Mouse (Mus musculus): Measurements from ENCODE around the gene Mrpl21. TPM values are rescaled to one million over a fixed set of nuclear protein-coding genes. Genes with fewer than 3 reads are reported as not detected.

Gene Mrpl21
- total and polyA plus RNA-seq, 2 experiments = 41.1 to 46.8 TPM

DNA sequence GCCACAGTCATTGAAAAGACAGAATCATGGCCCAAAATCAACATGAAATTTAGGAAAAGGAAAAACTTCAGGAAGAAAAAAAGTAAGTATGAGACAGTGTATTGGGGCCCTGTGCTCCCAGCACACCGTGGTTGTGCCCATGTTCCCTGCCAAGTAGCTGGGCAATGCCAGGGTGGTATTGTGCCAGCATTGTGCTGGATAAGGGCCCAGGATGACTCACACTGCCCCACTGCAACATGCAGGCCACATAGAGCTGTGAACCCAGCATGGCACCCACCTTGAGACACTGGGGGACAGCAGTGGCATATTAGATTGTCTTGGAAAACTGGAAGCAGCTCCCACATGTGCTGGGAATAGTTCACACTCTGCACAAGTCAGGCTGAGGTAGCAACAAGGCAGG lies 6.3 kb downstream of the Mrpl21 start:
- TF ChIP-seq CTCF (IDR thresholded peaks at IDR 0.05; ENCODE audit: low read depth, low read length) (no peak), POLR2A (IDR thresholded peaks at IDR 0.05; ENCODE audit: extremely low read depth, insufficient read depth, low read length) (no peak)
- Histone ChIP-seq H3K27ac (replicated peaks; ENCODE audit: insufficient read depth, low read depth, low read length) (no peak overlapping the region), H3K9ac (ENCODE audit: low read depth, low read length) (no peak overlapping the region), H3K4me1 (ENCODE audit: control insufficient read depth, insufficient read depth, low read length) (peaks cover 4% of the 10 kb centered on the region; the same call in 1 of the 2 replicates), H3K79me2 (ENCODE audit: control insufficient read depth, insufficient read depth, low read length) (no peaks in the 10 kb centered on the region), H3K27me3 (ENCODE audit: control insufficient read depth, insufficient read depth, low read length) (no peaks in the 10 kb centered on the region), H3K4me3 (ENCODE audit: insufficient read depth, low read depth, low read length) (no peak overlapping the region), H3K36me3 (ENCODE audit: control insufficient read depth, insufficient read depth, low read length) (peaks cover 3% of the 10 kb centered on the region; the same call in 1 of the 2 replicates)
- peak; percentile 66 for DNase-seq (ENCODE audit: extremely low read depth, low read depth, low spot score)
- WGBS = 23% methylated on average over 1 of the region's 1 CpGs

DNA sequence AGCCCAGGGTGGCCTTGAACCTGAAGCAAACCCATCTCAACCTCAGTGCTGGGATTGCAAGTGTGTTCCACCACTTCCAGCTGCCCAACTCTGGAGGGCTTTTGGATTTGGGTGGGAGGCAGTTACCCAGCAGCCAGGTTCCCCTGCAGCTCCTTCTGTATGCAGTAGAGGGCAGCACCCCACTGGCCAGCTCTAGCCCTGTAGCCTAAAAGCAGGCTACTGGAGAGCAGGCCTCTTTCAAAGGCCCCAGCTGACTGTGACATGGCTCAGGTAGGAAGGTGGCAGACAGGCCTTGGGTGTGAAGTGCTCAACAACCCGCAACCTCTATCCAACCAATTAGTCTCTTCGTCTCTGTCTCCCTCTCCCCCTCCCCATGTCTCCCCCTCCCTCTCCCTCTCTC lies 9.3 kb downstream of the Mrpl21 start:
- Histone ChIP-seq H3K9ac (ENCODE audit: low read depth, low read length) (no peak overlapping the region), H3K27me3 (ENCODE audit: control insufficient read depth, insufficient read depth, low read length) (no peaks in the 10 kb centered on the region), H3K79me2 (ENCODE audit: control insufficient read depth, insufficient read depth, low read length) (no peaks in the 10 kb centered on the region), H3K4me3 (ENCODE audit: insufficient read depth, low read depth, low read length) (no peak overlapping the region), H3K27ac (replicated peaks; ENCODE audit: insufficient read depth, low read depth, low read length) (no peak overlapping the region), H3K4me1 (ENCODE audit: control insufficient read depth, insufficient read depth, low read length) (peaks cover 4% of the 10 kb centered on the region; the same call in 1 of the 2 replicates), H3K36me3 (ENCODE audit: control insufficient read depth, insufficient read depth, low read length) (peaks cover 3% of the 10 kb centered on the region; the same call in 1 of the 2 replicates)
- TF ChIP-seq POLR2A (IDR thresholded peaks at IDR 0.05; ENCODE audit: extremely low read depth, insufficient read depth, low read length) (no peak), CTCF (IDR thresholded peaks at IDR 0.05; ENCODE audit: low read depth, low read length) (peak; percentile 96)
- WGBS = 67% methylated on average over 2 of the region's 2 CpGs
- peak; percentile 49 for DNase-seq (ENCODE audit: extremely low read depth, low read depth, low spot score)

DNA sequence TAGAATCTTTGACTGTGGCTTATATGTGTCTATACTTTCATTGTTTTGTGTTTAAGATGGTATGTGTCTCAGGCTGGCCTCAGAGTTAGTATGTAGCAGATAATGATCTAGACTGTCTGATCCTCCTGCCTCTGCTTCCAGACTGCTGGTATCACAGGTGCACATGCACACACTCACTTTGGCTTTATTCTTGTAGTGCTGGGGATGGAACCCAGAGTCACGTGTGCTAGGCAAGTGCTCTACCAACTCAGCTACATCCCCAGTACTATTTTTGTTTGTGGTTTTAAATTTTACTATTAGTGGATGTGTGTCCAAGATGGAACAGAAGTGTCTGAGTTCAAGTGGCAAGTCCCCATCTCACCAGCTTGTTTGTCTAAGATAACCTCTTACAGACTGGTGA lies 10.3 kb downstream of the Mrpl21 start:
- no peak for DNase-seq (ENCODE audit: extremely low read depth, low read depth, low spot score)
- H3K27ac ChIP-seq (replicated peaks; ENCODE audit: insufficient read depth, low read depth, low read length) = no peak overlapping the region
- no peak overlapping the region for H3K9ac ChIP-seq (ENCODE audit: low read depth, low read length)
- TF ChIP-seq CTCF (IDR thresholded peaks at IDR 0.05; ENCODE audit: low read depth, low read length) = no peak
- TF ChIP-seq POLR2A (IDR thresholded peaks at IDR 0.05; ENCODE audit: extremely low read depth, insufficient read depth, low read length) = no peak
- peaks cover 4% of the 10 kb centered on the region; the same call in 1 of the 2 replicates for H3K4me1 ChIP-seq (ENCODE audit: control insufficient read depth, insufficient read depth, low read length)
- no peak overlapping the region for H3K4me3 ChIP-seq (ENCODE audit: insufficient read depth, low read depth, low read length)
- H3K36me3 ChIP-seq (ENCODE audit: control insufficient read depth, insufficient read depth, low read length) = peaks cover 3% of the 10 kb centered on the region; the same call in 1 of the 2 replicates
- H3K27me3 ChIP-seq (ENCODE audit: control insufficient read depth, insufficient read depth, low read length) = no peaks in the 10 kb centered on the region
- WGBS = 30% methylated on average over 1 of the region's 1 CpGs
- no peaks in the 10 kb centered on the region for H3K79me2 ChIP-seq (ENCODE audit: control insufficient read depth, insufficient read depth, low read length)

DNA sequence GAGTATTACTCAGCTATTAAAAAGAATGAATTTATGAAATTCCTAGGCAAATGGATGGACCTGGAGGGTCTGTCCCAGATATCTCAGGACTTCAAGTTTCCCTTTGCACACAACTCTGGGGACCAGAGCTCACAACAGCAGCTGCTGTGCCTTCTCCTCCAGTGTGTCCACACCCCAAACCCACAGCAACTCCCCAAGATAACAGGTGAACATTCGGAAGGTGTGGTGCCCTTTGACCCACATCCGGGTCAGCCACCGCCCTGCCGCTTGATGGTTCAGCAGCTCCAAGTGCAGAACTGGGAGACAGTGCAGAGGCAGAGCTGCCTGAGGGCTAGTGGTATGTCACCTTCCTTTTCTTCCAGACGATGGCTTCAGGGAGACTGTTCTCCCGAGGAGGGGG lies 12.5 kb downstream of the Mrpl21 start:
- Histone ChIP-seq H3K4me1 (ENCODE audit: control insufficient read depth, insufficient read depth, low read length) (peaks cover 4% of the 10 kb centered on the region; the same call in 1 of the 2 replicates), H3K79me2 (ENCODE audit: control insufficient read depth, insufficient read depth, low read length) (no peaks in the 10 kb centered on the region), H3K9ac (ENCODE audit: low read depth, low read length) (no peak overlapping the region), H3K36me3 (ENCODE audit: control insufficient read depth, insufficient read depth, low read length) (no peaks in the 10 kb centered on the region), H3K27me3 (ENCODE audit: control insufficient read depth, insufficient read depth, low read length) (no peaks in the 10 kb centered on the region), H3K4me3 (ENCODE audit: insufficient read depth, low read depth, low read length) (no peak overlapping the region), H3K27ac (replicated peaks; ENCODE audit: insufficient read depth, low read depth, low read length) (no peak overlapping the region)
- no peak for DNase-seq (ENCODE audit: extremely low read depth, low read depth, low spot score)
- WGBS = 81% methylated on average over 6 of the region's 6 CpGs
- TF ChIP-seq CTCF (IDR thresholded peaks at IDR 0.05; ENCODE audit: low read depth, low read length) (no peak), POLR2A (IDR thresholded peaks at IDR 0.05; ENCODE audit: extremely low read depth, insufficient read depth, low read length) (no peak)

DNA sequence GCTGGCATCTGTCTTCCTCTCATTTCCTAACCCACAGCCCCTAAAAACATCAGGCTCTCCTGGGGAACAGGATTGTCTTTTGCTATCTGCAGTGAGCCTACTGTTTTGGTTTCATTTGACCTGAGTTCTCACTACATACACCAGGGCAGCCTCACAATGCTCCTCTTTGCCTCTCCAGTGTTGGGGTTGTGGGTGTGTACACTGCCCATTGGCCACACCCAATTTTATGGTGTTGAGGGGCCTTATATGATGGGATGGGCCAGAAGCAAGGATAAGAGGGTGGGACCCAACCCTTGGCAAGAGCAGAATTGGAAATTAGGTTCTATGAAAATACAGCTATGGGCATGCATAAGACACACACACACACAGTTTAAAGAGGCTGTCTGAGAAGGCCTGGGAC lies 14.3 kb downstream of the Mrpl21 start:
- Histone ChIP-seq H3K4me3 (ENCODE audit: insufficient read depth, low read depth, low read length) (no peak overlapping the region), H3K79me2 (ENCODE audit: control insufficient read depth, insufficient read depth, low read length) (no peaks in the 10 kb centered on the region), H3K36me3 (ENCODE audit: control insufficient read depth, insufficient read depth, low read length) (no peaks in the 10 kb centered on the region), H3K9ac (ENCODE audit: low read depth, low read length) (no peak overlapping the region), H3K27ac (replicated peaks; ENCODE audit: insufficient read depth, low read depth, low read length) (no peak overlapping the region), H3K4me1 (ENCODE audit: control insufficient read depth, insufficient read depth, low read length) (peaks cover 4% of the 10 kb centered on the region; the same call in 1 of the 2 replicates), H3K27me3 (ENCODE audit: control insufficient read depth, insufficient read depth, low read length) (no peaks in the 10 kb centered on the region)
- TF ChIP-seq CTCF (IDR thresholded peaks at IDR 0.05; ENCODE audit: low read depth, low read length) (no peak), POLR2A (IDR thresholded peaks at IDR 0.05; ENCODE audit: extremely low read depth, insufficient read depth, low read length) (no peak)
- no peak for DNase-seq (ENCODE audit: extremely low read depth, low read depth, low spot score)

DNA sequence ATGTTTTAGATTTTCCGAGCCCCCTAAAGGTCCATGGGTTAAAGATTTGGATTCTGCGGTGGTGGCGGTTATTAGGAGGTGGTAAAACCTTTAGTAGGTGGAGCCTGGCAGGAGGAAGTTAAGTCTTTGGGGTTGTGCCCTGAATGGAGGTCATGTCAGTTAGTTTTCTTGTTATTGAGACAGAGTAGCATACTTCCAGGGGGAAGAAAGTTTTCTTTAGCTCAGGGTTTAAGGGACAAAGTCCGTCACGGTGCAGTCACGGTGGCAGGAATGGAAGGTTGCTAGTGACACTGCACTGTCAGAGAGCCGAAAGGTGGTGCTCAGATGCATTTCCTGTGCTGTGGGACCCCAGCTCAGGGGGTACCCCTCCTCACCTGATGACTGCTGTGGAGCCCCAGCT lies 15.1 kb downstream of the Mrpl21 start:
- Histone ChIP-seq H3K36me3 (ENCODE audit: control insufficient read depth, insufficient read depth, low read length) (no peaks in the 10 kb centered on the region), H3K79me2 (ENCODE audit: control insufficient read depth, insufficient read depth, low read length) (no peaks in the 10 kb centered on the region), H3K9ac (ENCODE audit: low read depth, low read length) (no peak overlapping the region), H3K4me1 (ENCODE audit: control insufficient read depth, insufficient read depth, low read length) (peaks cover 4% of the 10 kb centered on the region; the same call in 1 of the 2 replicates), H3K27me3 (ENCODE audit: control insufficient read depth, insufficient read depth, low read length) (no peaks in the 10 kb centered on the region), H3K4me3 (ENCODE audit: insufficient read depth, low read depth, low read length) (no peak overlapping the region), H3K27ac (replicated peaks; ENCODE audit: insufficient read depth, low read depth, low read length) (no peak overlapping the region)
- no peak for DNase-seq (ENCODE audit: extremely low read depth, low read depth, low spot score)
- no peak for TF ChIP-seq CTCF (IDR thresholded peaks at IDR 0.05; ENCODE audit: low read depth, low read length)
- TF ChIP-seq POLR2A (IDR thresholded peaks at IDR 0.05; ENCODE audit: extremely low read depth, insufficient read depth, low read length) = no peak
- 83% methylated on average over 7 of the region's 7 CpGs for WGBS
